Mouse (Mus musculus) liver, embryonic 14.5 days (tissue): ENCODE measurements at regions not wholly inside any gene's neighbourhood (a gene's known extent, or its start where the extent isn't known, plus 50 kb on each side); places are given as distances from the start of the nearest gene placed in this dataset.

Source experiments
- ATAC-seq: fragments of 200-750 bp; cut with Nextera tagmentation; 2 replicates; pipeline ENCODE4 v1.8.0; 2017; ENCODE audit warnings: moderate number of reproducible peaks, mild to moderate bottlenecking, moderate library complexity; ENCODE audit not compliant: insufficient read depth
- DNase-seq, 3 experiments: peaks; one replicate each; pipeline ENCODE4 v3.0.0-alpha.2; 2012 to 2013; ENCODE audit warnings: low read depth in 3 of 3, low spot score in 3 of 3
- H3K27ac ChIP-seq: fragments of 300-500 bp; sonication (generic); 2 replicates; pipeline ENCODE4 v1.5.1; 2014; ENCODE audit warnings: moderate library complexity, mild to moderate bottlenecking, control low read depth, inconsistent platforms
- H3K27me3 ChIP-seq: fragments of 300-500 bp; sonication (generic); 2 replicates; pipeline ENCODE4 v1.6.1; 2014; ENCODE audit warnings: mild to moderate bottlenecking, low read length, moderate library complexity; ENCODE audit not compliant: control insufficient read depth, insufficient read depth
- H3K36me3 ChIP-seq: fragments of 300-500 bp; sonication (generic); replicated peaks from 2 replicates; pipeline ENCODE4 v1.6.1; 2014; ENCODE audit warnings: low read depth; ENCODE audit not compliant: control insufficient read depth, insufficient read depth
- H3K4me1 ChIP-seq, 2 experiments: fragments of 200-500 bp in 1 of 2; fragments of 300-500 bp in 1 of 2; sonication (generic) in 1 of 2; replicated peaks; 2 replicates each; pipeline ENCODE4 v1.6.1; 2012 to 2014; ENCODE audit warnings: antibody characterized with exemption in 1 of 2, inconsistent platforms in 1 of 2, low read length in 1 of 2; ENCODE audit not compliant: control insufficient read depth in 2 of 2, insufficient read depth in 2 of 2
- H3K4me2 ChIP-seq: fragments of 300-500 bp; sonication (generic); 2 replicates; pipeline ENCODE4 v1.6.1; 2014; ENCODE audit warnings: low read depth, mild to moderate bottlenecking, control low read depth, moderate library complexity
- H3K4me3 ChIP-seq, 2 experiments: fragments of 200-500 bp in 1 of 2; fragments of 300-500 bp in 1 of 2; sonication (generic) in 1 of 2; 2 replicates each; pipeline ENCODE4 v1.5.1; 2012 to 2014; ENCODE audit warnings: low read depth in 2 of 2, low read length in 2 of 2, mild to moderate bottlenecking in 2 of 2, control low read depth in 1 of 2, inconsistent platforms in 1 of 2, moderate library complexity in 1 of 2; ENCODE audit not compliant: insufficient read depth in 1 of 2
- H3K9ac ChIP-seq: fragments of 300-500 bp; sonication (generic); replicated peaks from 2 replicates; pipeline ENCODE4 v1.6.1; 2014; ENCODE audit warnings: mild to moderate bottlenecking, control low read depth, moderate library complexity
- H3K9me3 ChIP-seq: fragments of 300-500 bp; sonication (generic); 2 replicates; pipeline ENCODE4 v1.6.1; 2016; ENCODE audit warnings: low read length, mixed read lengths; ENCODE audit not compliant: control insufficient read depth
- CTCF ChIP-seq: IDR thresholded peaks from 2 replicates; pipeline ENCODE4 v1.5.1; 2016; ENCODE audit warnings: antibody characterized with exemption, low read depth, control low read depth
- EP300 ChIP-seq: IDR thresholded peaks from 2 replicates; pipeline ENCODE4 v1.6.1; 2016; ENCODE audit warnings: antibody characterized with exemption, low read depth
- WGBS: fragments of 180-500 bp; shearing (Covaris S2); extraction: QIAGEN DNeasy Blood & Tissue Kit; methylation state at CpG from one replicate; pipeline ENCODE4 v1.1.7; 2014; ENCODE audit not compliant: insufficient replicate concordance; 5-methylcytosine and 5-hydroxymethylcytosine counted together

GRCm38 (mm10) chr4:12776217-12776578, 604.4 kb upstream of the Fam92a start:
- WGBS: 47% methylated on average over 2 of the region's 2 CpGs
- Histone ChIP-seq H3K9ac (no peak overlapping the region), H3K4me2 (no peak overlapping the region), H3K4me3 (no peak overlapping the region), H3K27me3 (no peaks in the 10 kb centered on the region), H3K9me3 (no peaks in the 10 kb centered on the region), H3K27ac (no peak overlapping the region), H3K36me3 (no peaks in the 10 kb centered on the region), H3K4me1 (no peaks in the 10 kb centered on the region)
- DNase-seq (no peak), ATAC-seq (no peak)
- no peak for TF ChIP-seq EP300
- no peak for TF ChIP-seq CTCF

- H3K9me3 ChIP-seq: no peaks in the 10 kb centered on the region
- no peak overlapping the region for H3K27ac ChIP-seq
- no peaks in the 10 kb centered on the region for H3K27me3 ChIP-seq
- TF ChIP-seq EP300 (no peak), CTCF (no peak)
- no peak for ATAC-seq
- H3K4me1 ChIP-seq: no peaks in the 10 kb centered on the region
- H3K9ac ChIP-seq: no peak overlapping the region
- 55% methylated on average over 3 of the region's 3 CpGs for WGBS
- H3K4me3 ChIP-seq: no peak overlapping the region
- H3K36me3 ChIP-seq: no peaks in the 10 kb centered on the region
- DNase-seq: no peak
- H3K4me2 ChIP-seq: no peak overlapping the region
These were observed 603.9 kb upstream of the Fam92a start for GRCm38 (mm10) chr4:12775524-12776216.

GRCm38 (mm10) chr4:12775090-12775489, 603.3 kb upstream of the Fam92a start:
- Histone ChIP-seq H3K27me3 (no peaks in the 10 kb centered on the region), H3K4me1 (no peaks in the 10 kb centered on the region), H3K36me3 (no peaks in the 10 kb centered on the region), H3K9ac (no peak overlapping the region), H3K4me3 (no peak overlapping the region), H3K9me3 (no peaks in the 10 kb centered on the region), H3K27ac (no peak overlapping the region), H3K4me2 (no peak overlapping the region)
- no peak for DNase-seq
- ATAC-seq: no peak
- TF ChIP-seq CTCF: no peak
- no peak for TF ChIP-seq EP300
- WGBS: 49% methylated on average over 4 of the region's 4 CpGs

- no peaks in the 10 kb centered on the region for H3K4me1 ChIP-seq
- no peak for ATAC-seq
- 63% methylated on average over 5 of the region's 5 CpGs for WGBS
- H3K27me3 ChIP-seq: no peaks in the 10 kb centered on the region
- TF ChIP-seq CTCF (no peak), EP300 (no peak)
- no peak overlapping the region for H3K4me2 ChIP-seq
- no peaks in the 10 kb centered on the region for H3K36me3 ChIP-seq
- H3K9ac ChIP-seq: no peak overlapping the region
- no peak overlapping the region for H3K27ac ChIP-seq
- H3K9me3 ChIP-seq: no peaks in the 10 kb centered on the region
- DNase-seq: no peak
- H3K4me3 ChIP-seq: no peak overlapping the region
These were observed 602.9 kb upstream of the Fam92a start for GRCm38 (mm10) chr4:12774671-12775070.

- WGBS: 35% methylated on average over 7 of the region's 7 CpGs
- no peak for DNase-seq
- H3K9ac ChIP-seq: no peak overlapping the region
- no peaks in the 10 kb centered on the region for H3K9me3 ChIP-seq
- no peaks in the 10 kb centered on the region for H3K4me1 ChIP-seq
- TF ChIP-seq EP300: no peak
- TF ChIP-seq CTCF: no peak
- no peak overlapping the region for H3K27ac ChIP-seq
- no peak for ATAC-seq
- H3K27me3 ChIP-seq: no peaks in the 10 kb centered on the region
- H3K36me3 ChIP-seq: no peaks in the 10 kb centered on the region
- no peak overlapping the region for H3K4me2 ChIP-seq
- no peak overlapping the region for H3K4me3 ChIP-seq
These were observed 601.4 kb upstream of the Fam92a start for GRCm38 (mm10) chr4:12773201-12773600.
